Mouse (Mus musculus): ENCODE results near the gene Fgfr2. TPM values are rescaled to one million over a fixed set of nuclear protein-coding genes. Genes with fewer than 3 reads are reported as not detected.

Gene Fgfr2
- polyA plus RNA-seq, 1 experiment from 2014 or later, result 24.1 TPM

- ATAC-seq, result no peak; the same call in 1 of the 2 replicates
- peak overlapping the region; percentile 72 for H3K27ac ChIP-seq (ENCODE audit: low read depth, low read length)
- no peak overlapping the region for H3K4me2 ChIP-seq (ENCODE audit: low read length)
These were observed 876.1 kb downstream of the Fgfr2 start for GRCm38 (mm10) chr7:132247091-132247490.

DNA sequence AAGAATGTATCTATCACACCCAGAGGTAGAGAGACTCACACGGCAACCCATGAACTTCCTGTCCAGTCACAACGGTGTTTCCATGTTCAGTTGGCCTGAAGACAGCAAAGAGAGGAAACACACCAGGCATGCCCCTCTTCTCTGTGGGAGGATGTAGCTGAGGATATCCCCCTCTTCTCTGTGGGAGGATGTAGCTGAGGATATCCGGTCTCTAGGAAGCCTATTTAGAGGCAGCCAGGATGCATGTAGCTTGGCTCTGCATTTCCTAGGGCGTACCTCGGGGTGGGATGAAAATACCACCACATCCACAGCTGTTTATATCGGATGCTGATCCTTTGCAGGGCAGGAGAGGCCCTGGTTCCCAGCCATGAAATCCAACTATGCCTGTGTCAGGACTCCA, 877.4 kb downstream of the Fgfr2 start:
- peaks cover 13% of the 10 kb centered on the region for H3K4me1 ChIP-seq (ENCODE audit: control insufficient read depth, insufficient read depth, low read depth, low read length)

More at GRCm38 (mm10) chr7:132247091-132247490, 876.1 kb downstream of the Fgfr2 start:
- H3K9me3 ChIP-seq (ENCODE audit: control insufficient read depth, low read length), result no peaks in the 10 kb centered on the region
- 44% methylated on average over 5 of the region's 5 CpGs for WGBS
- no peak overlapping the region for H3K4me3 ChIP-seq (ENCODE audit: low read length)
- H3K4me1 ChIP-seq (ENCODE audit: control insufficient read depth, insufficient read depth, low read depth, low read length), result peaks cover 13% of the 10 kb centered on the region
- no peaks in the 10 kb centered on the region for H3K27me3 ChIP-seq (replicated peaks; ENCODE audit: control insufficient read depth, insufficient read depth, low read length)
- no peaks in the 10 kb centered on the region for H3K36me3 ChIP-seq (ENCODE audit: control insufficient read depth, insufficient read depth, low read length)
- 0 out of 2 replicates have a peak overlapping the region, but pooled peaks have one; percentile 15 for H3K9ac ChIP-seq (ENCODE audit: low read depth, low read length)

DNA sequence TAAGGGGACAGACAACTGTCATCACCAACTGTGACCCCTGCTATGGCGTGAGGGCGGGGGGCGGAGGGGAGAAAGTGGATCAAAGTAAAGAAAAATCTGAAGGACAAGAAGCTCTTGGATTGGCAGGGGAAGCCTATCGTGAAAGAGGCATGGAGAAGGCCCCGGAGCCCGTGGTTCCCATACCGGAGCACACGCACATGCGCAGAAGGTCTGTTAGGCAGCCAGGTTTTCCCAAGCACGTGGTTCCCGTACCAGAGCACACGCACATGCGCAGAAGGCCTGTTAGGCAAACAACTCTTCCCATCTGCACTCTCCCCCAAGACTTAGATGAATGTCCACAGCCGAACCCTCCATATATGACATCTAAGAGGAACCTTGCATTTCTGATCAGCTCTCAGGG, 878.5 kb downstream of the Fgfr2 start:
- WGBS, result 88% methylated on average over 14 of the region's 14 CpGs

More for the DNA sequence above, 877.4 kb downstream of the Fgfr2 start:
- ATAC-seq, result no peak
- WGBS, result 87% methylated on average over 6 of the region's 6 CpGs
- H3K4me3 ChIP-seq (ENCODE audit: low read length), result no peak overlapping the region
- no peaks in the 10 kb centered on the region for H3K36me3 ChIP-seq (ENCODE audit: control insufficient read depth, insufficient read depth, low read length)
- no peak overlapping the region for H3K9ac ChIP-seq (ENCODE audit: low read depth, low read length)
- no peaks in the 10 kb centered on the region for H3K27me3 ChIP-seq (replicated peaks; ENCODE audit: control insufficient read depth, insufficient read depth, low read length)
- no peak overlapping the region for H3K27ac ChIP-seq (ENCODE audit: low read depth, low read length)
- no peak overlapping the region for H3K4me2 ChIP-seq (ENCODE audit: low read length)
- no peaks in the 10 kb centered on the region for H3K9me3 ChIP-seq (ENCODE audit: control insufficient read depth, low read length)

DNA sequence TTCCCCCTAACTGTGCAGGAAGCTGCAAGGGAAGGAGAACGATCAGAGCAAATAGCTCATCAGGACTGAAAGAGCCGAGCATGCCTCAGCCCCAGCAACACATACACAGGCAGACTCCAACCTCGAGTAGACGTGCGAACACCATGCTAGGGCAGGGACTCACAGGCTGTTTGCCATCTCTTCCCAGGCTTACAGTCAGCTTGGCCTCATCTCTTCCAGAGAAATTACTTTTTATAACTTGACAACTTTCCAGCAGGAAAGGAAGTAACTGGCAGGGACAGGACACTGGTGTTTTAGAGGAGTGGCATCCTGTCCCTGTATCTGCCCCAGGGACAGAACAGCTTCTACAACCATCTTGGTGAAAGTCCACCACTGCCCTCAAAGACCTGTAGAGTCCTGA, 879.9 kb downstream of the Fgfr2 start:
- no peak overlapping the region for H3K4me2 ChIP-seq (ENCODE audit: low read length)
- H3K9me3 ChIP-seq (ENCODE audit: control insufficient read depth, low read length), result no peaks in the 10 kb centered on the region
- no peak overlapping the region for H3K9ac ChIP-seq (ENCODE audit: low read depth, low read length)
- H3K27me3 ChIP-seq (replicated peaks; ENCODE audit: control insufficient read depth, insufficient read depth, low read length), result no peaks in the 10 kb centered on the region
- H3K27ac ChIP-seq (ENCODE audit: low read depth, low read length), result no peak overlapping the region
- WGBS, result 85% methylated on average over 5 of the region's 5 CpGs
- no peak for ATAC-seq
- no peaks in the 10 kb centered on the region for H3K36me3 ChIP-seq (ENCODE audit: control insufficient read depth, insufficient read depth, low read length)
- H3K4me3 ChIP-seq (ENCODE audit: low read length), result no peak overlapping the region
- peaks cover 13% of the 10 kb centered on the region for H3K4me1 ChIP-seq (ENCODE audit: control insufficient read depth, insufficient read depth, low read depth, low read length)

More for the DNA sequence above, 878.5 kb downstream of the Fgfr2 start:
- Histone ChIP-seq H3K27ac (ENCODE audit: low read depth, low read length) (no peak overlapping the region), H3K4me1 (ENCODE audit: control insufficient read depth, insufficient read depth, low read depth, low read length) (peaks cover 13% of the 10 kb centered on the region), H3K36me3 (ENCODE audit: control insufficient read depth, insufficient read depth, low read length) (no peaks in the 10 kb centered on the region), H3K9ac (ENCODE audit: low read depth, low read length) (no peak overlapping the region), H3K9me3 (ENCODE audit: control insufficient read depth, low read length) (no peaks in the 10 kb centered on the region), H3K4me3 (ENCODE audit: low read length) (no peak overlapping the region), H3K4me2 (ENCODE audit: low read length) (no peak overlapping the region), H3K27me3 (replicated peaks; ENCODE audit: control insufficient read depth, insufficient read depth, low read length) (no peaks in the 10 kb centered on the region)
- no peak for ATAC-seq

DNA sequence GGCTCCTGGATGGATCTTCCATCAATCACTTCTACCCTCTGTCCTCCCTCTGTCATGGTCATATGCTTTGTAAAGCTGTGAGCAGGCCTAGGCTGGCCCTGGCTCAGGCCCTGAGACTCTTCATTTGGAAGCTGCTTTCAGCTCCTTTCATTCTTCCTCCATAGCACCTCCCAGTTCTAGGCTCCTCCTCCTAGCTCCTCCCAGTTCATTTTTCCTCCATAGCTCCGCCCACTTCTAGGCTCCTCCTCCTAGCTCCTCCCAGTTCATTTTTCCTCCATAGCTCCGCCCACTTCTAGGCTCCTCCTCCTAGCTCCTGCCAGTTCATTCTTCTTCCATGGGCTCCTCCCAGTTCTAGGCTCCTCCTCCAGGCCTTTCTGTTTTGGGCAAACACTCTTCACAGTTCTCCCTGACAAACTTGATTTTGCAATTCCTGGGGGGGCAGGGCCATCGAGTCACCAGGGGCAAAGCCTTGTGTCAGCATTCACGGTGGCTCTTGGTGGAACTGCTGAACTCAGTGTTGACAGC, 880.5 kb downstream of the Fgfr2 start:
- Histone ChIP-seq H3K4me1 (ENCODE audit: control insufficient read depth, insufficient read depth, low read depth, low read length) (peaks cover 9% of the 10 kb centered on the region), H3K4me3 (ENCODE audit: low read length) (no peak overlapping the region), H3K4me2 (ENCODE audit: low read length) (no peak overlapping the region), H3K27me3 (replicated peaks; ENCODE audit: control insufficient read depth, insufficient read depth, low read length) (no peaks in the 10 kb centered on the region), H3K9ac (ENCODE audit: low read depth, low read length) (no peak overlapping the region), H3K9me3 (ENCODE audit: control insufficient read depth, low read length) (no peaks in the 10 kb centered on the region), H3K36me3 (ENCODE audit: control insufficient read depth, insufficient read depth, low read length) (no peaks in the 10 kb centered on the region), H3K27ac (ENCODE audit: low read depth, low read length) (no peak overlapping the region)
- no peak for ATAC-seq
- 47% methylated on average over 4 of the region's 4 CpGs for WGBS

DNA sequence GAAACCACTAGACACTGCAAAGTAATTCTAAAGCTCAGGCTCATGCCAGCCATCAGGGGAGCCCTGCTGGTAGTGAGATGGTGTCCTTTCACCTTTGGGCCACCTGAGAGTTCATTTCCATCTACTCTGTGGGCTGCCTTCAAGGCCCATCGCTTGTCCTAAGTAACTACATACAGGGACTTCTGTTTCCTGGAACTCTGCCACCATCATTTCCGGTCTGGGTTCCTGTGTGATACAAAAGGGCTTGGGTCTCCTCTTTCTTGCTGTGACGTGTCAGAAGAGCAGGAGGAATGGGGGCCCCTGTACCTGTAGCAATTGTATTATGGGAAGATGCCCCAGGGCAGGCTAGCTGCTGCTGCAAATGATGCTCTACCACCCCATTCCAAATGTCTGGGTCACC, 884.2 kb downstream of the Fgfr2 start:
- no peaks in the 10 kb centered on the region for H3K36me3 ChIP-seq (ENCODE audit: control insufficient read depth, insufficient read depth, low read length)
- no peak overlapping the region for H3K27ac ChIP-seq (ENCODE audit: low read depth, low read length)
- 84% methylated on average over 3 of the region's 3 CpGs for WGBS
- no peak overlapping the region for H3K4me2 ChIP-seq (ENCODE audit: low read length)
- no peaks in the 10 kb centered on the region for H3K27me3 ChIP-seq (replicated peaks; ENCODE audit: control insufficient read depth, insufficient read depth, low read length)
- ATAC-seq, result no peak
- no peaks in the 10 kb centered on the region for H3K4me1 ChIP-seq (ENCODE audit: control insufficient read depth, insufficient read depth, low read depth, low read length)
- no peak overlapping the region for H3K4me3 ChIP-seq (ENCODE audit: low read length)
- no peak overlapping the region for H3K9ac ChIP-seq (ENCODE audit: low read depth, low read length)
- H3K9me3 ChIP-seq (ENCODE audit: control insufficient read depth, low read length), result no peaks in the 10 kb centered on the region

DNA sequence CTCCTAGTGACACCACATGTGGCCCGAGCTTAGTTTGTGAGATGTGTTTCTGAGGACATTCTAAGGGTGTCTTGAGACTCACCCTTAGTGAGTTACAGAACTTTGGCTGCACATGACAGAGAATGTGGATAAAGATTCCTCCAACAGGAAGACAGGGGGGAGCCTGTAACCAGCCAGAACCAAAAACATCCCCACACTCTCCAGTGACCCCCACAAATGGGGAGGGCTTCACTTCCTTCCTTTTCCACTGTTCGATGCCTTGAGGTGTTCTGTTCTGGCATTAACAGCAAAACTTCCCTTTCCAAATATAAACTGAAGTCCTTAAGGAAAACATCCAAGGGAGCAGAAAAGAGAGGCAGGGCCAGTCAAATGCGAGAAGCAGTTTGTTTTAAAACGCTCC, 886.0 kb downstream of the Fgfr2 start:
- H3K27me3 ChIP-seq (replicated peaks; ENCODE audit: control insufficient read depth, insufficient read depth, low read length), result no peaks in the 10 kb centered on the region
- H3K4me1 ChIP-seq (ENCODE audit: control insufficient read depth, insufficient read depth, low read depth, low read length), result no peaks in the 10 kb centered on the region
- no peaks in the 10 kb centered on the region for H3K9me3 ChIP-seq (ENCODE audit: control insufficient read depth, low read length)
- WGBS, result 76% methylated on average over 4 of the region's 4 CpGs
- H3K27ac ChIP-seq (ENCODE audit: low read depth, low read length), result no peak overlapping the region
- H3K36me3 ChIP-seq (ENCODE audit: control insufficient read depth, insufficient read depth, low read length), result no peaks in the 10 kb centered on the region
- H3K4me2 ChIP-seq (ENCODE audit: low read length), result no peak overlapping the region
- no peak overlapping the region for H3K4me3 ChIP-seq (ENCODE audit: low read length)
- no peak overlapping the region for H3K9ac ChIP-seq (ENCODE audit: low read depth, low read length)
- ATAC-seq, result no peak

DNA sequence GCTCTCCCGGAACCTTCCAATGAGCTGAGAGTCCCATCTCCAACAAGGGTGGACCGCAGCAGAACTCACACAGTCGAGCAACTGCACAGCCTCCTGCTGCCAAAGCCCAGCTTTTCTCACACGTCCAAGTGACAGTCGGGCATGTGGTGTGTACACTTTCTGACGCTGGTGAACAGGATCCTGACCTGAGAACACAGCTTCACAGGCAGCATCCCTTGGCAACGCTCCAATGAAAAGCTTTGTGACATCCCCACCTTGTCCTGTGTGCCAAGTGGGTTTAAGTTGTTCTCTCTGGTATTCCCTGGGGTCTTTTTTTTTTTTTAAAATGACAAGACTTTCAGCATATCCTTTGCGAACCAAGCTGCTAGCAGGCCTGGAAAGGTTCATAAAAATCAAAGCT, 886.4 kb downstream of the Fgfr2 start:
- Histone ChIP-seq H3K4me2 (ENCODE audit: low read length) (no peak overlapping the region), H3K36me3 (ENCODE audit: control insufficient read depth, insufficient read depth, low read length) (no peaks in the 10 kb centered on the region)

GRCm38 (mm10) chr7:132234250-132234649, 888.9 kb downstream of the Fgfr2 start:
- Histone ChIP-seq H3K27me3 (replicated peaks; ENCODE audit: control insufficient read depth, insufficient read depth, low read length) (no peaks in the 10 kb centered on the region), H3K4me2 (ENCODE audit: low read length) (no peak overlapping the region), H3K27ac (ENCODE audit: low read depth, low read length) (no peak overlapping the region; the same call in 1 of the 2 replicates), H3K4me3 (ENCODE audit: low read length) (no peak overlapping the region), H3K9me3 (ENCODE audit: control insufficient read depth, low read length) (no peaks in the 10 kb centered on the region), H3K4me1 (ENCODE audit: control insufficient read depth, insufficient read depth, low read depth, low read length) (no peaks in the 10 kb centered on the region), H3K9ac (ENCODE audit: low read depth, low read length) (no peak overlapping the region), H3K36me3 (ENCODE audit: control insufficient read depth, insufficient read depth, low read length) (no peaks in the 10 kb centered on the region)
- 49% methylated on average over 3 of the region's 3 CpGs for WGBS
- ATAC-seq, result no peak

More for the DNA sequence above, 886.4 kb downstream of the Fgfr2 start:
- H3K27ac ChIP-seq (ENCODE audit: low read depth, low read length), result no peak overlapping the region
- no peaks in the 10 kb centered on the region for H3K9me3 ChIP-seq (ENCODE audit: control insufficient read depth, low read length)
- no peak for ATAC-seq
- no peaks in the 10 kb centered on the region for H3K4me1 ChIP-seq (ENCODE audit: control insufficient read depth, insufficient read depth, low read depth, low read length)
- no peaks in the 10 kb centered on the region for H3K27me3 ChIP-seq (replicated peaks; ENCODE audit: control insufficient read depth, insufficient read depth, low read length)
- H3K9ac ChIP-seq (ENCODE audit: low read depth, low read length), result no peak overlapping the region
- H3K4me3 ChIP-seq (ENCODE audit: low read length), result no peak overlapping the region
- WGBS, result 71% methylated on average over 8 of the region's 8 CpGs
